Mouse (Mus musculus) 3T3-L1 (cell line): ENCODE measurements around the gene Hyal1.
"Not testable (repeated sequence)": the region's sequence is repeated elsewhere in the genome, so short reads cannot be mapped to it uniquely, and the experiment has no call there.

ENCODE experiments used
- DNase-seq: peaks from one replicate; pipeline ENCODE4 v3.0.0-alpha.2; 2015; ENCODE audit warnings: low read depth, low spot score

The Hyal1 gene

GRCm38 (mm10) chr9:107571534-107572326 is 5.0 kb upstream of the Hyal1 start:
- DNase-seq: no peak

- no peak for DNase-seq
Measured at GRCm38 (mm10) chr9:107572327-107572662, 4.4 kb upstream of the Hyal1 start.

GRCm38 (mm10) chr9:107573774-107574173 is 3.0 kb upstream of the Hyal1 start:
- DNase-seq: not testable (repeated sequence)

GRCm38 (mm10) chr9:107575579-107576356 is 959 bp upstream of the Hyal1 start:
- DNase-seq: peak; percentile 56

GRCm38 (mm10) chr9:107577871-107578270 is 1.1 kb downstream of the Hyal1 start:
- no peak for DNase-seq

GRCm38 (mm10) chr9:107578587-107578986 is 1.9 kb downstream of the Hyal1 start, which contains the start of gene Naa80:
Naa80 (plus strand) TSS chr9:107578887.
- no peak for DNase-seq

- peak; percentile 82 for DNase-seq
Measured at GRCm38 (mm10) chr9:107579023-107579900, 2.5 kb downstream of the Hyal1 start.

- peak; percentile 97 for DNase-seq
Measured at GRCm38 (mm10) chr9:107580501-107581317, 4.0 kb downstream of the Hyal1 start, which contains the start of gene Hyal3. Hyal3 (plus strand) TSS chr9:107580818.

GRCm38 (mm10) chr9:107581584-107581983 is 4.9 kb downstream of the Hyal1 start:
- DNase-seq: no peak

- DNase-seq: no peak
Measured at GRCm38 (mm10) chr9:107582509-107583062, 5.9 kb downstream of the Hyal1 start.

GRCm38 (mm10) chr9:107583174-107583573 is 6.4 kb downstream of the Hyal1 start:
- no peak for DNase-seq

GRCm38 (mm10) chr9:107586504-107586903 is 9.8 kb downstream of the Hyal1 start:
- no peak for DNase-seq

GRCm38 (mm10) chr9:107586974-107587832 is 10.5 kb downstream of the Hyal1 start, which contains the start of gene Ifrd2:
Ifrd2 (plus strand) TSS chr9:107587642.
- DNase-seq: peak; percentile 98

GRCm38 (mm10) chr9:107587833-107588639 is 11.3 kb downstream of the Hyal1 start:
- DNase-seq: peak; percentile 73

GRCm38 (mm10) chr9:107590058-107590772 is 13.5 kb downstream of the Hyal1 start:
- DNase-seq: no peak

- no peak for DNase-seq
Measured at GRCm38 (mm10) chr9:107590773-107591060, 14.0 kb downstream of the Hyal1 start.

- DNase-seq: no peak
Measured at GRCm38 (mm10) chr9:107593101-107593976, 16.6 kb downstream of the Hyal1 start.
